Mouse (Mus musculus): ENCODE results near the gene Gm2381. TPM values are rescaled to one million over a fixed set of nuclear protein-coding genes. Genes with fewer than 3 reads are reported as not detected.
A peak's percentile ranks its signal among the peaks of the same experiment; 100 is the strongest.
"Not testable (repeated sequence)": the region's sequence is repeated elsewhere in the genome, so short reads cannot be mapped to it uniquely, and the experiment has no call there.

The Gm2381 gene
- polyA plus RNA-seq (2015; fragmentation: Nextera tagmentation; extraction: Ambion mirVana): not detected in 2 replicates

- H3K4me2 ChIP-seq; H3K9me3 ChIP-seq (replicated peaks); H3K27me3 ChIP-seq; ATAC-seq (replicated peaks; ENCODE audit: insufficient number of reproducible peaks, insufficient read depth, low FRiP score, low read depth); H3K36me3 ChIP-seq; H3K27ac ChIP-seq; H3K4me3 ChIP-seq; H3K9ac ChIP-seq; H3K4me1 ChIP-seq (replicated peaks): not testable (repeated sequence)
- WGBS: 74% methylated on average over 8 of the region's 8 CpGs
Measured at GRCm38 (mm10) chr7:42866801-42867458, at the start of gene Gm2381. Gene Gm2381 (minus strand): TSS chr7:42867234.

GRCm38 (mm10) chr7:42898067-42898466, 31.0 kb upstream of the Gm2381 start:
- not testable (repeated sequence) for H3K4me3 ChIP-seq; H3K27ac ChIP-seq; H3K9ac ChIP-seq; ATAC-seq (replicated peaks; ENCODE audit: insufficient number of reproducible peaks, insufficient read depth, low FRiP score, low read depth); H3K4me2 ChIP-seq; H3K36me3 ChIP-seq; H3K27me3 ChIP-seq; H3K9me3 ChIP-seq (replicated peaks); H3K4me1 ChIP-seq (replicated peaks)
- WGBS: 81% methylated on average over 2 of the region's 2 CpGs

GRCm38 (mm10) chr7:42878090-42878489, 11.1 kb upstream of the Gm2381 start:
- Histone ChIP-seq H3K4me1 (replicated peaks) (no peaks in the 10 kb centered on the region), H3K27me3 (no peaks in the 10 kb centered on the region), H3K4me2 (no peak overlapping the region), H3K9ac (no peak overlapping the region), H3K36me3 (no peaks in the 10 kb centered on the region), H3K27ac (no peak overlapping the region), H3K4me3 (no peak overlapping the region), H3K9me3 (replicated peaks) (no peaks in the 10 kb centered on the region)
- ATAC-seq (replicated peaks; ENCODE audit: insufficient number of reproducible peaks, insufficient read depth, low FRiP score, low read depth): peak; percentile 47; the same call in 1 of the 2 replicates
- 37% methylated on average over 23 of the region's 23 CpGs for WGBS

GRCm38 (mm10) chr7:42838366-42838765, 28.7 kb downstream of the Gm2381 start:
- not testable (repeated sequence) for H3K4me2 ChIP-seq; H3K27ac ChIP-seq; H3K9ac ChIP-seq; H3K4me3 ChIP-seq; ATAC-seq (replicated peaks; ENCODE audit: insufficient number of reproducible peaks, insufficient read depth, low FRiP score, low read depth); H3K27me3 ChIP-seq; H3K4me1 ChIP-seq (replicated peaks); H3K9me3 ChIP-seq (replicated peaks); H3K36me3 ChIP-seq

- Histone ChIP-seq H3K9ac (no peak overlapping the region), H3K27me3 (no peaks in the 10 kb centered on the region), H3K4me2 (no peak overlapping the region), H3K27ac (no peak overlapping the region), H3K9me3 (replicated peaks) (no peaks in the 10 kb centered on the region; the same call in 1 of the 2 replicates), H3K4me3 (no peak overlapping the region), H3K36me3 (no peaks in the 10 kb centered on the region), H3K4me1 (replicated peaks) (no peaks in the 10 kb centered on the region)
- 66% methylated on average over 3 of the region's 3 CpGs for WGBS
- no peak for ATAC-seq (replicated peaks; ENCODE audit: insufficient number of reproducible peaks, insufficient read depth, low FRiP score, low read depth)
Measured at GRCm38 (mm10) chr7:42832221-42832620, 34.8 kb downstream of the Gm2381 start.

GRCm38 (mm10) chr7:42793425-42793824, 73.6 kb downstream of the Gm2381 start, which contains the start of gene Vmn2r62:
Gene Vmn2r62 (minus strand): TSS chr7:42793525.
- no CpG with 5 or more reads among the region's 1 CpGs for WGBS
- not testable (repeated sequence) for ATAC-seq (replicated peaks; ENCODE audit: insufficient number of reproducible peaks, insufficient read depth, low FRiP score, low read depth); H3K27ac ChIP-seq; H3K36me3 ChIP-seq; H3K4me3 ChIP-seq; H3K4me2 ChIP-seq; H3K9me3 ChIP-seq (replicated peaks); H3K27me3 ChIP-seq; H3K4me1 ChIP-seq (replicated peaks); H3K9ac ChIP-seq

Other genes with a start within 250 kb of the Gm2381 start
- 1.5 and 1.9 TPM in 2 replicates for gene Zfp976, start 224.6 kb downstream of the Gm2381 start, polyA plus RNA-seq (2015; fragmentation: Nextera tagmentation; extraction: Ambion mirVana)
- 5.7 and 6.8 TPM in 2 replicates for gene Zfp975, start 174.5 kb downstream of the Gm2381 start, polyA plus RNA-seq (2015; fragmentation: Nextera tagmentation; extraction: Ambion mirVana)
- not detected in 2 replicates for gene Gm17067, start 140.2 kb downstream of the Gm2381 start, polyA plus RNA-seq (2015; fragmentation: Nextera tagmentation; extraction: Ambion mirVana)
- not detected in 2 replicates for gene Vmn2r62, start 73.7 kb downstream of the Gm2381 start, polyA plus RNA-seq (2015; fragmentation: Nextera tagmentation; extraction: Ambion mirVana)
- gene Vmn2r63, start 66.6 kb upstream of the Gm2381 start, polyA plus RNA-seq (2015; fragmentation: Nextera tagmentation; extraction: Ambion mirVana): not detected in 2 replicates
- not detected in 2 replicates for gene Gm9268, start 151.5 kb upstream of the Gm2381 start, polyA plus RNA-seq (2015; fragmentation: Nextera tagmentation; extraction: Ambion mirVana)
- not detected in 2 replicates for gene Zfp936, start 247.0 kb upstream of the Gm2381 start, polyA plus RNA-seq (2015; fragmentation: Nextera tagmentation; extraction: Ambion mirVana)